Mouse (Mus musculus) CH12.LX (cell line): Measurements from ENCODE around the gene Usp46. TPM values are rescaled to one million over a fixed set of nuclear protein-coding genes. Genes with fewer than 3 reads are reported as not detected.

ENCODE experiments used
- DNase-seq: peaks from one replicate; pipeline ENCODE4 v3.0.0-alpha.2; 2013; ENCODE audit errors: extremely low read depth
- H3K27ac ChIP-seq: 2 replicates; pipeline ENCODE4 v1.5.1; 2012; ENCODE audit warnings: low read depth, mild to moderate bottlenecking, control low read depth, moderate library complexity; ENCODE audit not compliant: insufficient read depth
- H3K27me3 ChIP-seq: replicated peaks from 2 replicates; pipeline ENCODE3; 2012; ENCODE audit warnings: inconsistent platforms
- H3K36me3 ChIP-seq, 2 experiments: replicated peaks in 1 of 2; 2 replicates each; pipeline versions ENCODE3 to v1.6.1; 2012; ENCODE audit warnings: inconsistent platforms in 1 of 2, low read length in 1 of 2, mild to moderate bottlenecking in 1 of 2, mixed read lengths in 1 of 2, moderate library complexity in 1 of 2; ENCODE audit not compliant: control insufficient read depth in 1 of 2, insufficient read depth in 1 of 2
- H3K4me1 ChIP-seq, 2 experiments: 2 replicates each; pipeline ENCODE4 v1.6.1; 2012; ENCODE audit warnings: inconsistent platforms in 1 of 2, moderate library complexity in 1 of 2; ENCODE audit not compliant: insufficient read depth in 2 of 2, control insufficient read depth in 1 of 2
- H3K4me2 ChIP-seq: 2 replicates; pipeline ENCODE4 v1.6.1; 2012; ENCODE audit warnings: low read depth, mild to moderate bottlenecking, control low read depth; ENCODE audit not compliant: poor library complexity, insufficient read depth, severe bottlenecking
- H3K4me3 ChIP-seq, 3 experiments: fragments of 150-350 bp in 1 of 3; sonication (generic) in 1 of 3; replicated peaks in 1 of 3; 2 replicates each; pipeline versions ENCODE3 to v1.5.1; 2011 to 2012; ENCODE audit warnings: low read depth in 2 of 3, low read length in 2 of 3, mild to moderate bottlenecking in 2 of 3, moderate library complexity in 2 of 3, control low read depth in 1 of 3, improper control_type of control experiment in 1 of 3, inconsistent platforms in 1 of 3, mixed read lengths in 1 of 3; ENCODE audit not compliant: poor library complexity in 1 of 3
- H3K79me2 ChIP-seq: replicated peaks from 2 replicates; pipeline ENCODE4 v1.6.1; 2012; ENCODE audit warnings: mild to moderate bottlenecking, moderate library complexity; ENCODE audit not compliant: control insufficient read depth, poor library complexity, insufficient read depth, severe bottlenecking; ENCODE audit errors: extremely low read depth
- H3K9ac ChIP-seq: 2 replicates; pipeline ENCODE4 v1.6.1; 2012; ENCODE audit warnings: low read depth, mild to moderate bottlenecking, control low read depth, moderate library complexity; ENCODE audit not compliant: insufficient read depth
- H3K9me3 ChIP-seq: replicated peaks from 2 replicates; pipeline ENCODE3; 2012; ENCODE audit warnings: low read length, inconsistent platforms, mixed read lengths
- BHLHE40 ChIP-seq: IDR thresholded peaks from 2 replicates; pipeline ENCODE4 v1.6.1; 2011; ENCODE audit warnings: mild to moderate bottlenecking, low read depth, low read length, improper control_type of control experiment
- CHD2 ChIP-seq: IDR thresholded peaks from 2 replicates; pipeline ENCODE4 v1.6.1; 2011; ENCODE audit warnings: low read length, improper control_type of control experiment
- CTCF ChIP-seq, 2 experiments: IDR thresholded peaks in 1 of 2; conservative IDR thresholded peaks in 1 of 2; 2 replicates each; pipeline ENCODE4 v1.5.1; 2011 to 2012; ENCODE audit warnings: low read depth in 2 of 2, low read length in 2 of 2, improper control_type of control experiment in 1 of 2, inconsistent platforms in 1 of 2, mild to moderate bottlenecking in 1 of 2, moderate library complexity in 1 of 2
- E2F4 ChIP-seq: IDR thresholded peaks from 2 replicates; pipeline ENCODE4 v1.6.1; 2011; ENCODE audit warnings: low read depth, low read length, improper control_type of control experiment; ENCODE audit not compliant: insufficient replicate concordance
- ELF1 ChIP-seq: IDR thresholded peaks from 2 replicates; pipeline ENCODE4 v1.6.1; 2014; ENCODE audit warnings: low read depth, mild to moderate bottlenecking, inconsistent platforms, low read length, improper control_type of control experiment
- EP300 ChIP-seq: IDR thresholded peaks from 2 replicates; pipeline ENCODE4 v1.6.1; 2011; ENCODE audit warnings: low read length, improper control_type of control experiment
- ETS1 ChIP-seq: conservative IDR thresholded peaks from 2 replicates; pipeline ENCODE4 v1.6.1; 2012; ENCODE audit warnings: low read depth, mild to moderate bottlenecking, inconsistent platforms, low read length, improper control_type of control experiment, moderate library complexity
- GABPA ChIP-seq: IDR thresholded peaks from 2 replicates; pipeline ENCODE4 v1.6.1; 2012; ENCODE audit warnings: low read depth, low read length, improper control_type of control experiment, inconsistent platforms; ENCODE audit not compliant: insufficient replicate concordance
- HCFC1 ChIP-seq: IDR thresholded peaks from 2 replicates; pipeline ENCODE4 v1.6.1; 2012; ENCODE audit warnings: low read depth, mild to moderate bottlenecking, inconsistent platforms, low read length, improper control_type of control experiment
- IRF4 ChIP-seq: IDR thresholded peaks from 2 replicates; pipeline ENCODE4 v1.6.1; 2014; ENCODE audit warnings: low read depth, mild to moderate bottlenecking, inconsistent platforms, low read length, improper control_type of control experiment
- MAX ChIP-seq: IDR thresholded peaks from 2 replicates; pipeline ENCODE4 v1.6.1; 2011; ENCODE audit warnings: low read length, improper control_type of control experiment
- MEF2A ChIP-seq: IDR thresholded peaks from 2 replicates; pipeline ENCODE4 v1.6.1; 2014; ENCODE audit warnings: low read depth, mild to moderate bottlenecking, inconsistent platforms, low read length, improper control_type of control experiment, borderline replicate concordance
- MXI1 ChIP-seq: IDR thresholded peaks from 2 replicates; pipeline ENCODE4 v1.6.1; 2011; ENCODE audit warnings: mild to moderate bottlenecking, low read depth, low read length, improper control_type of control experiment
- MYC ChIP-seq: IDR thresholded peaks from 2 replicates; pipeline ENCODE4 v1.6.1; 2011; ENCODE audit warnings: low read depth, mild to moderate bottlenecking, improper control_type of control experiment, low read length
- NELFE ChIP-seq: IDR thresholded peaks from 2 replicates; pipeline ENCODE4 v1.6.1; 2011; ENCODE audit warnings: low read depth, low read length, improper control_type of control experiment
- PAX5 ChIP-seq: IDR thresholded peaks from 2 replicates; pipeline ENCODE4 v1.6.1; 2012; ENCODE audit warnings: low read length, inconsistent platforms, mixed read lengths
- POLR2A ChIP-seq: IDR thresholded peaks from 2 replicates; pipeline ENCODE4 v1.6.1; 2011; ENCODE audit warnings: low read depth, mild to moderate bottlenecking, improper control_type of control experiment, low read length
- POLR2AphosphoS2 ChIP-seq: IDR thresholded peaks from 2 replicates; pipeline ENCODE4 v1.6.1; 2011; ENCODE audit warnings: low read depth, low read length, improper control_type of control experiment
- RAD21 ChIP-seq: IDR thresholded peaks from 2 replicates; pipeline ENCODE4 v1.6.1; 2011; ENCODE audit warnings: low read depth, mild to moderate bottlenecking, low read length, improper control_type of control experiment, moderate library complexity
- SIN3A ChIP-seq: IDR thresholded peaks from 2 replicates; pipeline ENCODE4 v1.6.1; 2012; ENCODE audit warnings: low read length, improper control_type of control experiment, inconsistent platforms
- TBP ChIP-seq: conservative IDR thresholded peaks from 2 replicates; pipeline ENCODE4 v1.6.1; 2011; ENCODE audit warnings: low read depth, low read length, improper control_type of control experiment
- TCF12 ChIP-seq: IDR thresholded peaks from 2 replicates; pipeline ENCODE4 v1.6.1; 2014; ENCODE audit warnings: low read depth, mild to moderate bottlenecking, inconsistent platforms, low read length, improper control_type of control experiment
- USF1 ChIP-seq: IDR thresholded peaks from 2 replicates; pipeline ENCODE4 v1.6.1; 2014; ENCODE audit warnings: low read depth, mild to moderate bottlenecking, inconsistent platforms, low read length, improper control_type of control experiment
- USF2 ChIP-seq: conservative IDR thresholded peaks from 2 replicates; pipeline ENCODE4 v1.6.1; 2011; ENCODE audit warnings: low read depth, low read length, improper control_type of control experiment
- ZC3H11A ChIP-seq: IDR thresholded peaks from 2 replicates; pipeline ENCODE4 v1.6.1; 2012; ENCODE audit warnings: low read depth, mild to moderate bottlenecking, inconsistent platforms, low read length, improper control_type of control experiment
- ZMIZ1 ChIP-seq: IDR thresholded peaks from 2 replicates; pipeline ENCODE4 v1.6.1; 2012; ENCODE audit warnings: low read depth, mild to moderate bottlenecking, inconsistent platforms, low read length, improper control_type of control experiment
- ZNF384 ChIP-seq: IDR thresholded peaks from 2 replicates; pipeline ENCODE4 v1.6.1; 2012; ENCODE audit warnings: low read depth, low read length, improper control_type of control experiment, inconsistent platforms
- dilution Hi-C: fragments of 300-500 bp; cut with MboI; formaldehyde crosslinking; loops from 2 replicates; pipeline ENCODE4 v1.14.3; 2020; ENCODE audit warnings: low sequenced_read_pairs; ENCODE audit not compliant: extremely low pct_unique_long_range_greater_than_20kb, extremely low pct_ligation_motif_present
- in situ Hi-C: fragments of 300-500 bp; cut with MboI; formaldehyde crosslinking; loops from 3 replicates; pipeline ENCODE4 v1.14.3; 2019; ENCODE audit warnings: low sequenced_read_pairs, low pct_ligation_motif_present, low pct_unique_long_range_greater_than_20kb, mixed read lengths
- polyA plus RNA-seq: library from polyadenylated mRNA; unstranded; fragments of >175 nt; gene quantifications from 2 replicates; pipeline ENCODE4 v1.2.1, GENCODE M21; 2012; ENCODE audit warnings: low read depth; ENCODE audit not compliant: insufficient read length
- total RNA-seq, 2 experiments: library from RNA; depleted of rRNA; stranded (reverse); fragments of 300-350 nt in 1 of 2; fragments of >200 nt in 1 of 2; gene quantifications; 2 replicates each; pipeline ENCODE4 v1.2.3; 2012 to 2014

Gene Usp46
- total and polyA plus RNA-seq, 3 experiments: 5.1 to 16.3 (median 15.6) TPM

- H3K4me1 ChIP-seq: no peaks in the 10 kb centered on the region
- H3K4me2 ChIP-seq: no peak overlapping the region
- H3K27me3 ChIP-seq: no peaks in the 10 kb centered on the region
- no peak for TF ChIP-seq MAX
- no peak for TF ChIP-seq ELF1
- TF ChIP-seq ZC3H11A: no peak
- no peak for TF ChIP-seq POLR2AphosphoS2
- no peak for TF ChIP-seq SIN3A
- no peak for TF ChIP-seq USF1
- TF ChIP-seq MEF2A: no peak
- no peak for TF ChIP-seq E2F4
- no peak for TF ChIP-seq ZMIZ1
- TF ChIP-seq ETS1: no peak
- TF ChIP-seq MXI1: no peak
- TF ChIP-seq CTCF (conservative IDR thresholded peaks at IDR 0.05 in 1 of 2, IDR thresholded peaks at IDR 0.05 in 1 of 2; ENCODE audit: low read depth in 2 of 2, low read length in 2 of 2): no peak
- TF ChIP-seq ZNF384: no peak
- TF ChIP-seq MYC: no peak
- no peak for TF ChIP-seq EP300
- TF ChIP-seq HCFC1: no peak
- no peak for TF ChIP-seq RAD21
- no peak for TF ChIP-seq TCF12
- TF ChIP-seq GABPA: no peak
- TF ChIP-seq CHD2: no peak
- H3K36me3 ChIP-seq: peaks cover 8 to 69% of the 10 kb centered on the region in 2 experiments
- H3K9me3 ChIP-seq: no peaks in the 10 kb centered on the region
- no peak overlapping the region for H3K4me3 ChIP-seq
- in situ Hi-C loops: no loop called here
- H3K27ac ChIP-seq: no peak overlapping the region
- H3K9ac ChIP-seq: no peak overlapping the region
- dilution Hi-C loops: no loop called here
- H3K79me2 ChIP-seq: no peaks in the 10 kb centered on the region
- DNase-seq: no peak
Measured at GRCm38 (mm10) chr5:74005936-74006335, 62.3 kb downstream of the Usp46 start.

DNA sequence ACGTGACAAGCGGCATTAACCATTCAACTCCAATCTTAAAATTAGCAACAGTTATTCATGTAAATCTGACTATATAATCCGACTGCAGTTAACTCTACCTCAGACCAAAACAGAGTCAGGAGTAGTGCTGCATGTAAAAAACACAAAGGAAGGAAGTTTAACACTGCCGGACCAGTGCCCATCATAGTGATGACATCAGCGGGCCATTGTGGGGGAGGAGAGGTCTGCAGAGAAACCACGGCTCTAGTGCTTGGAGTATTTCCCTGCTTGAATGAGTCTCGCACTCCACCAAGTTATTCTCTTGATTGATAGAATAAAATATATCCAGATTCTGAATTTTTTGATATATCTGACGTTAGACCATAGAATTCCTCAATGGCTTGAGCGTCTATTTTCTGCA is 66.5 kb downstream of the Usp46 start:
- Histone ChIP-seq H3K27me3 (no peaks in the 10 kb centered on the region), H3K4me1 (no peaks in the 10 kb centered on the region), H3K79me2 (no peaks in the 10 kb centered on the region), H3K9ac (no peak overlapping the region), H3K27ac (no peak overlapping the region), H3K4me3 (no peak overlapping the region), H3K4me2 (no peak overlapping the region), H3K36me3 (peaks cover 2 to 56% of the 10 kb centered on the region in 2 experiments), H3K9me3 (no peaks in the 10 kb centered on the region)
- dilution Hi-C loops (no loop called here), in situ Hi-C loops (no loop called here)
- TF ChIP-seq TBP (no peak), BHLHE40 (no peak), NELFE (no peak), IRF4 (no peak), MEF2A (no peak), USF2 (no peak), MYC (no peak), ETS1 (no peak), RAD21 (no peak), POLR2A (no peak), ZMIZ1 (no peak), PAX5 (no peak), MXI1 (no peak)
- no peak for DNase-seq
